Mouse (Mus musculus): ENCODE data around the gene Top2a. TPM values are rescaled to one million over a fixed set of nuclear protein-coding genes. Genes with fewer than 3 reads are reported as not detected.

The Top2a gene
- polyA plus RNA-seq, 1 experiment from 2014 or later, result 188 TPM

DNA sequence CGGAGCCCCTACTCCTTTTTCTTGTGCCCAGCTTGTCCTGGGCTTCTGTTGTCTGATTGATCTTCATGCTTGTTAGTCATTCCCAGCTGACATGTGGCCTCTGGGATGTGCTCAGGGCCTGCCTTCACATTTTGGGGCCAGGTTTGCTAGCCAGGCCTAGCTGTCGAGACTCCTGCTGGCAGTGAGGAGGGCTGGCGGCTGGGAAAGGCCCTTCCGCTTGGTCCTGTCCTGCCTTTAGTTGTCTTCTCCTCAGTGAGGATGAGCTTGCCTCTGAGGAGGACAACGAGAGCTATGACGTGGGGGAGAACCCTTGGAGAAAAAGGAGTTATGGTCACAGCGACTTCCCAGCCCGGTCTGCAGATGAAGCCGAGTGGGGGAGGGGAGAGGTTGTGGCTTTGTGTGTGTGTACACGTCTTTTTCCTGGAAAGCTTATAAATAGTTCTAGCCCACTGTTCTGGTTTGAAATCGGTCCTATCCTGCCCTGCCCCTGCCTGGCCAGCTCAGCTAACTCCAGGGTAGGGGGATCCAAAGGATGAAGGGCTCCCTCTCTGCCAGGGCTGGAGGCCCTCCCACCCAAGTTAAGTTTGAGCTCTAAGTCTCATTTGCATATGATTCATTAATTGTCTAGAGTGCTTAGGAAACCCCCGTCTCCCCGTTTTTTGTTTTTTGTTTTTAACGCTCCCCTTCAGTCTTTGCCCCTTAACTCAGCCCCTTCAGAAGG, 80.1 kb downstream of the Top2a start:
- H3K9ac ChIP-seq (ENCODE audit: low read length), result peak overlapping the region; percentile 92

More for the DNA sequence above, 80.1 kb downstream of the Top2a start:
- no peak for ATAC-seq (ENCODE audit: insufficient read depth, low FRiP score)
- Histone ChIP-seq H3K27me3 (ENCODE audit: control insufficient read depth, insufficient read depth, low read length) (no peaks in the 10 kb centered on the region), H3K4me3 (replicated peaks; ENCODE audit: low read length) (0 out of 2 replicates have a peak overlapping the region, but pooled peaks have one; percentile 1), H3K9me3 (replicated peaks; ENCODE audit: control insufficient read depth, low read length) (no peaks in the 10 kb centered on the region), H3K36me3 (ENCODE audit: control insufficient read depth, insufficient read depth, low read length) (no peaks in the 10 kb centered on the region), H3K4me1 (ENCODE audit: control insufficient read depth, insufficient read depth, low read length) (peaks cover 91% of the 10 kb centered on the region), H3K4me2 (ENCODE audit: low read depth, low read length) (peak overlapping the region; percentile 89), H3K27ac (ENCODE audit: low read length) (peak overlapping the region; percentile 99)
- WGBS, result 30% methylated on average over 14 of the region's 14 CpGs

Other genes with a start within 250 kb of the Top2a start
- 2.6 and 4.1 TPM in 2 replicates for gene Nr1d1, start 248.9 kb downstream of the Top2a start, polyA plus RNA-seq (2015; fragmentation: Nextera tagmentation; extraction: Ambion mirVana)
- gene Msl1, start 228.7 kb downstream of the Top2a start, polyA plus RNA-seq (2015; fragmentation: Nextera tagmentation; extraction: Ambion mirVana), result 18.0 and 18.4 TPM in 2 replicates
- gene Casc3, start 219.3 kb downstream of the Top2a start, polyA plus RNA-seq (2015; fragmentation: Nextera tagmentation; extraction: Ambion mirVana), result 25.1 and 26.3 TPM in 2 replicates
- gene Rapgefl1, start 187.4 kb downstream of the Top2a start, polyA plus RNA-seq (2015; fragmentation: Nextera tagmentation; extraction: Ambion mirVana), result 6.5 and 7.8 TPM in 2 replicates
- 5.0 and 5.3 TPM in 2 replicates for gene Wipf2, start 160.6 kb downstream of the Top2a start, polyA plus RNA-seq (2015; fragmentation: Nextera tagmentation; extraction: Ambion mirVana)
- 26.9 and 28.1 TPM in 2 replicates for gene Cdc6, start 116.4 kb downstream of the Top2a start, polyA plus RNA-seq (2015; fragmentation: Nextera tagmentation; extraction: Ambion mirVana)
- 28.8 and 30.1 TPM in 2 replicates for gene Rara, start 96.4 kb downstream of the Top2a start, polyA plus RNA-seq (2015; fragmentation: Nextera tagmentation; extraction: Ambion mirVana)
- gene Gjd3, start 41.2 kb downstream of the Top2a start, polyA plus RNA-seq (2015; fragmentation: Nextera tagmentation; extraction: Ambion mirVana), result 0.44 TPM in 1 of 2 replicates, not detected in the other
- 411 and 440 TPM in 2 replicates for gene Igfbp4, start 17.1 kb upstream of the Top2a start, polyA plus RNA-seq (2015; fragmentation: Nextera tagmentation; extraction: Ambion mirVana)
- 1.8 and 2.4 TPM in 2 replicates for gene Tns4, start 65.1 kb upstream of the Top2a start, polyA plus RNA-seq (2015; fragmentation: Nextera tagmentation; extraction: Ambion mirVana)
- 0.19 TPM in 2 replicates for gene Ccr7, start 130.9 kb upstream of the Top2a start, polyA plus RNA-seq (2015; fragmentation: Nextera tagmentation; extraction: Ambion mirVana)
- gene Smarce1, start 206.8 kb upstream of the Top2a start, polyA plus RNA-seq (2015; fragmentation: Nextera tagmentation; extraction: Ambion mirVana), result 177 and 203 TPM in 2 replicates
- 0.19 and 0.28 TPM in 2 replicates for gene Krt222, start 219.9 kb upstream of the Top2a start, polyA plus RNA-seq (2015; fragmentation: Nextera tagmentation; extraction: Ambion mirVana)